Mouse (Mus musculus) spleen, adult 2 months (tissue): ENCODE results near the gene Rhoh. TPM values are rescaled to one million over a fixed set of nuclear protein-coding genes. Genes with fewer than 3 reads are reported as not detected.

Source experiments
- DNase-seq, 2 experiments: peaks; one replicate each; pipeline versions ENCODE4 v3.0.0 to v3.0.0-alpha.2; 2012 to 2021; ENCODE audit warnings: low spot score in 2 of 2, low read depth in 1 of 2
- H3K27ac ChIP-seq: fragments of 200-500 bp; 2 replicates; pipeline ENCODE4 v1.5.1; 2012; ENCODE audit warnings: low read length, inconsistent platforms; ENCODE audit not compliant: insufficient read depth
- H3K27me3 ChIP-seq: fragments of 200-500 bp; 2 replicates; pipeline ENCODE4 v1.6.1; 2012; ENCODE audit warnings: mild to moderate bottlenecking, moderate library complexity, low read length, inconsistent platforms; ENCODE audit not compliant: control insufficient read depth, insufficient read depth
- H3K36me3 ChIP-seq: fragments of 200-500 bp; 2 replicates; pipeline ENCODE4 v1.6.1; 2012; ENCODE audit warnings: mild to moderate bottlenecking, low read length, inconsistent platforms; ENCODE audit not compliant: control insufficient read depth, insufficient read depth
- H3K4me1 ChIP-seq: fragments of 200-500 bp; 2 replicates; pipeline ENCODE4 v1.6.1; 2011; ENCODE audit warnings: inconsistent platforms; ENCODE audit not compliant: control insufficient read depth, insufficient read depth, insufficient read length
- H3K4me3 ChIP-seq: fragments of 200-500 bp; 2 replicates; pipeline ENCODE4 v1.5.1; 2011; ENCODE audit warnings: mild to moderate bottlenecking, inconsistent platforms; ENCODE audit not compliant: insufficient read depth, insufficient read length; ENCODE audit errors: extremely low read depth
- CTCF ChIP-seq: fragments of 200-500 bp; IDR thresholded peaks from 2 replicates; pipeline ENCODE4 v1.5.1; 2011; ENCODE audit warnings: mild to moderate bottlenecking, inconsistent platforms; ENCODE audit not compliant: insufficient read depth, insufficient read length, insufficient replicate concordance; ENCODE audit errors: extremely low read depth
- POLR2A ChIP-seq: fragments of 200-500 bp; IDR thresholded peaks from 2 replicates; pipeline ENCODE4 v1.6.1; 2011; ENCODE audit warnings: low read depth, low read length, inconsistent platforms
- WGBS: fragments of 180-500 bp; shearing (Covaris S2); methylation state at CpG from one replicate; pipeline ENCODE4 v1.1.7; 2018; 5-methylcytosine and 5-hydroxymethylcytosine counted together
- polyA plus RNA-seq: library from polyadenylated mRNA; depleted of rRNA; stranded (reverse); fragments of >200 nt; gene quantifications from 2 replicates; pipeline ENCODE4 v1.2.3, GENCODE M21; 2012

Rhoh gene
- polyA plus RNA-seq, 1 experiment, result 28.0 TPM

GRCm38 (mm10) chr5:65898683-65899082 lies 37.7 kb downstream of the Rhoh start:
- peaks cover 34% of the 10 kb centered on the region for H3K4me1 ChIP-seq
- no peak overlapping the region; the same call in 1 of the 2 replicates for H3K27ac ChIP-seq
- H3K27me3 ChIP-seq, result no peaks in the 10 kb centered on the region
- TF ChIP-seq CTCF (no peak), POLR2A (no peak)
- no peak overlapping the region for H3K4me3 ChIP-seq
- WGBS, result 36% methylated on average over 3 of the region's 3 CpGs
- H3K36me3 ChIP-seq, result peaks cover 9% of the 10 kb centered on the region
- DNase-seq, result no peak

- Histone ChIP-seq H3K4me1 (peaks cover 30% of the 10 kb centered on the region), H3K36me3 (peaks cover 3% of the 10 kb centered on the region), H3K27ac (no peak overlapping the region), H3K4me3 (no peak overlapping the region), H3K27me3 (no peaks in the 10 kb centered on the region)
- TF ChIP-seq POLR2A (no peak), CTCF (no peak)
- DNase-seq, result no peak
- 71% methylated on average over 6 of the region's 6 CpGs for WGBS
These were observed 39.1 kb downstream of the Rhoh start for GRCm38 (mm10) chr5:65900113-65900512.

GRCm38 (mm10) chr5:65900862-65901265 lies 39.9 kb downstream of the Rhoh start:
- peak; percentile 38 to 50 for DNase-seq
- no peak overlapping the region for H3K4me3 ChIP-seq
- 3% methylated on average over 7 of the region's 7 CpGs for WGBS
- peaks cover 3% of the 10 kb centered on the region for H3K36me3 ChIP-seq
- H3K4me1 ChIP-seq, result peaks cover 23% of the 10 kb centered on the region
- H3K27ac ChIP-seq, result peak overlapping the region; percentile 17; the same call in 1 of the 2 replicates
- TF ChIP-seq POLR2A (no peak), CTCF (no peak)
- H3K27me3 ChIP-seq, result no peaks in the 10 kb centered on the region

GRCm38 (mm10) chr5:65901868-65902418 lies 40.9 kb downstream of the Rhoh start:
- H3K27ac ChIP-seq, result no peak overlapping the region
- 78% methylated on average over 10 of the region's 10 CpGs for WGBS
- peaks cover under 1% of the 10 kb centered on the region for H3K36me3 ChIP-seq
- H3K4me1 ChIP-seq, result peaks cover 17% of the 10 kb centered on the region; the same call in 1 of the 2 replicates
- H3K4me3 ChIP-seq, result no peak overlapping the region
- no peak for TF ChIP-seq CTCF
- H3K27me3 ChIP-seq, result no peaks in the 10 kb centered on the region
- DNase-seq, result no peak

GRCm38 (mm10) chr5:65902811-65903210 lies 41.8 kb downstream of the Rhoh start:
- peaks cover 17% of the 10 kb centered on the region; the same call in 1 of the 2 replicates for H3K4me1 ChIP-seq
- WGBS, result 90% methylated on average over 9 of the region's 9 CpGs

GRCm38 (mm10) chr5:65904476-65904875 lies 43.5 kb downstream of the Rhoh start:
- Histone ChIP-seq H3K27ac (no peak overlapping the region), H3K4me3 (no peak overlapping the region), H3K36me3 (no peaks in the 10 kb centered on the region), H3K4me1 (peaks cover 12% of the 10 kb centered on the region; the same call in 1 of the 2 replicates), H3K27me3 (no peaks in the 10 kb centered on the region)
- 80% methylated on average over 4 of the region's 4 CpGs for WGBS
- no peak for TF ChIP-seq CTCF
- no peak for TF ChIP-seq POLR2A
- DNase-seq, result no peak

More at GRCm38 (mm10) chr5:65902811-65903210, 41.8 kb downstream of the Rhoh start:
- no peaks in the 10 kb centered on the region for H3K36me3 ChIP-seq
- TF ChIP-seq CTCF, result no peak
- TF ChIP-seq POLR2A, result no peak
- H3K27me3 ChIP-seq, result no peaks in the 10 kb centered on the region
- no peak overlapping the region for H3K27ac ChIP-seq
- H3K4me3 ChIP-seq, result no peak overlapping the region
- no peak for DNase-seq

GRCm38 (mm10) chr5:65908751-65909150 lies 47.7 kb downstream of the Rhoh start:
- 84% methylated on average over 2 of the region's 2 CpGs for WGBS
- no peak overlapping the region for H3K4me3 ChIP-seq
- no peaks in the 10 kb centered on the region for H3K36me3 ChIP-seq
- DNase-seq, result no peak
- no peak for TF ChIP-seq CTCF
- TF ChIP-seq POLR2A, result no peak
- peaks cover 19% of the 10 kb centered on the region; the same call in 1 of the 2 replicates for H3K4me1 ChIP-seq
- no peak overlapping the region for H3K27ac ChIP-seq
- H3K27me3 ChIP-seq, result no peaks in the 10 kb centered on the region
